Mouse (Mus musculus) cerebellum, adult 2 months (tissue): ENCODE measurements at regions not wholly inside any gene's neighbourhood (a gene's known extent, or its start where the extent isn't known, plus 50 kb on each side); places are given as distances from the start of the nearest gene placed in this dataset.

Experiments
- CTCF ChIP-seq: fragments of 200-500 bp; IDR thresholded peaks from 2 replicates; pipeline ENCODE4 v1.5.1; 2011; ENCODE audit warnings: low read depth, mild to moderate bottlenecking, control low read depth, low read length, moderate library complexity, borderline replicate concordance; ENCODE audit not compliant: insufficient read depth
- POLR2A ChIP-seq: fragments of 200-500 bp; IDR thresholded peaks from 2 replicates; pipeline ENCODE4 v1.6.1; 2011; ENCODE audit warnings: low read length, control low read depth, borderline replicate concordance; ENCODE audit not compliant: insufficient read depth

DNA sequence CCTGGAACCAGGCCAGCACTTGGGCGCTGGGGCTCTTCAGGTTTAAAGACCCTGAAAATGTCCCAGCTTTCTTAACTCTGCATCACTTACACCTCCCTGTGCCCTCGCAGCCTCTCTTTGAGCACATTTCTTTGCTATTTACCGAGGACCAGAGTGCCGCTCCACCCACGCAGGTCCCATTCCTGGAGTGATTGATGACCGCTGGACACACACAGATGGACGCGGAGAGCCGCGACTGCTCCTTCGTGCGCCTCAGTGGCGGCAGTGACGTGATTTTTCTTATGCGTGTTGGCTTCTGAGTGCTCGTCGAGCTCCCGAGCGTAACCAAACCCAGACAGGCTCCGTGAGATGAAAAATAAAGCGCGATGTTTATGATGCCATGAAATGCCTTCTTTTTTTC, 199.2 kb upstream of the Nlrp1b start:
- no peak for TF ChIP-seq CTCF
- TF ChIP-seq POLR2A, result no peak
